Mouse (Mus musculus): ENCODE measurements at regions not wholly inside any gene's neighbourhood (a gene's known extent, or its start where the extent isn't known, plus 50 kb on each side); places are given as distances from the start of the nearest gene placed in this dataset.

- peak; percentile 65 to 72 for DNase-seq (ENCODE audit: low spot score in 2 of 2)
These were observed 107.6 kb upstream of the 1700066M21Rik start for GRCm38 (mm10) chr1:57269679-57270354.

GRCm38 (mm10) chr1:57272593-57272992, 104.8 kb upstream of the 1700066M21Rik start:
- DNase-seq (ENCODE audit: low spot score in 2 of 2), result no peak

GRCm38 (mm10) chr1:57281549-57281948, 95.9 kb upstream of the 1700066M21Rik start:
- no peak for DNase-seq (ENCODE audit: low spot score in 2 of 2)

- DNase-seq (ENCODE audit: low spot score in 2 of 2), result no peak
These were observed 81.2 kb upstream of the 1700066M21Rik start for GRCm38 (mm10) chr1:57296186-57296585.

- DNase-seq (ENCODE audit: low spot score in 2 of 2), result peak in 1 of 2 experiments; percentile 17
These were observed 78.9 kb upstream of the 1700066M21Rik start for GRCm38 (mm10) chr1:57298557-57298956.

- DNase-seq (ENCODE audit: low spot score in 2 of 2), result no peak
These were observed 76.0 kb upstream of the 1700066M21Rik start for GRCm38 (mm10) chr1:57301260-57301979.

- peak in 1 of 2 experiments; percentile 25 for DNase-seq (ENCODE audit: low spot score in 2 of 2)
These were observed 75.5 kb upstream of the 1700066M21Rik start for GRCm38 (mm10) chr1:57301980-57302331.

- DNase-seq (ENCODE audit: low spot score in 2 of 2), result no peak
These were observed 72.7 kb upstream of the 1700066M21Rik start for GRCm38 (mm10) chr1:57304757-57305156.

GRCm38 (mm10) chr1:57322535-57322934, 54.9 kb upstream of the 1700066M21Rik start:
- no peak for DNase-seq (ENCODE audit: low spot score in 2 of 2)

- no peak for DNase-seq (ENCODE audit: low spot score in 2 of 2)
These were observed 54.3 kb upstream of the 1700066M21Rik start for GRCm38 (mm10) chr1:57323118-57323517.

- DNase-seq (ENCODE audit: low spot score in 2 of 2), result no peak
These were observed 51.7 kb upstream of the 1700066M21Rik start for GRCm38 (mm10) chr1:57325585-57326165.

All from right cerebral cortex, postnatal 36 days (tissue).